Mouse (Mus musculus): ENCODE measurements around the gene Scel. TPM values are rescaled to one million over a fixed set of nuclear protein-coding genes. Genes with fewer than 3 reads are reported as not detected.

Gene Scel
- polyA plus RNA-seq, 2 experiments, result 5.6 to 14.3 TPM

DNA sequence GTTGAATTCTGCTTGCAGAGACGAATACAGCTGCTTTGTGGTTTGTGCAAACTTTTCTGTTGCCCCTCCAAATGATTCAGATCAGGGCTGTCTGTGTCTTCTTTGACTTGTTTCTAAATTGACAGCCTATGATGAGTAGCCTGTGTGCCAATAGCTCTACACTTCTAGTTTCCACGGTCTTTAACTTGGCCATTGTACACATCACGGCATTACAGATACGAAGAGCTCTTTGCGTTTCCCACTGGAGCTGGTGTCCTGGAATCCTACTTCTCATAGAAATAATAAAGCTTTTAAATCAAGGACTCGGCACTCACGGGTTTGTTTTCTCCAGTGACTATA lies 300 bp downstream of the Scel start:
- 52% methylated on average over 7 of the region's 7 CpGs for WGBS
- Histone ChIP-seq H3K9me3 (ENCODE audit: control insufficient read depth, low read length) (no peaks in the 10 kb centered on the region), H3K4me2 (replicated peaks; ENCODE audit: low read depth, low read length, severe bottlenecking) (peak overlapping the region; percentile 20; the same call in 1 of the 2 replicates), H3K9ac (ENCODE audit: low read depth, low read length, severe bottlenecking) (no peak overlapping the region), H3K36me3 (ENCODE audit: control insufficient read depth, insufficient read depth, low read length) (no peaks in the 10 kb centered on the region), H3K4me1 (ENCODE audit: control insufficient read depth, insufficient read depth, low read length) (peaks cover 8% of the 10 kb centered on the region), H3K27ac (replicated peaks; ENCODE audit: low read depth, low read length) (no peak overlapping the region), H3K27me3 (ENCODE audit: control insufficient read depth, insufficient read depth, low read length) (no peaks in the 10 kb centered on the region), H3K4me3 (replicated peaks; ENCODE audit: low read length) (no peak overlapping the region)
- TF ChIP-seq POLR2A (IDR thresholded peaks at IDR 0.05; ENCODE audit: borderline replicate concordance, extremely low read depth, insufficient read depth, insufficient read length), result no peak
- DNase-seq (ENCODE audit: low spot score) (no peak), ATAC-seq (ENCODE audit: low FRiP score, low read depth) (no peak)

DNA sequence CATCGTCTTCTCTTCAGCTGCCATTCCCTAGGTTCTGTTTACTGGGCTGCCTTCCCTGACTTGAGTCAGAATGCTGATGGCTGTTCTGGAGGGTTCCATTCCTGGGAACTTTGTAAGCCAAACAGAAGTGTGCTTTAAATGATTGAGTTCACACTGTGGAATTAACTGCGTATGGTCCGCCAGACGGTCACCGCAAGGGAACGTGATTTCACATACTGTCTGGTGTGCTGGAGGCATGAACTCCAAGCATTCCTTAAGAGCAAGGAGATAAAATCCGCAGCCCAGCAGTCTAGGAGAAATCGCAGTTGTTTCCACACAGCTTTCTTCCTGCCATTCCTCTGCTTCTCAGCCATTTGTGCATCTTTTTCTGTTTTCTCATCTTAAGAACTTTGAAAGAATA lies 2.3 kb downstream of the Scel start:
- Histone ChIP-seq H3K27me3 (ENCODE audit: control insufficient read depth, insufficient read depth, low read length) (no peaks in the 10 kb centered on the region), H3K27ac (replicated peaks; ENCODE audit: low read depth, low read length) (no peak overlapping the region), H3K36me3 (ENCODE audit: control insufficient read depth, insufficient read depth, low read length) (no peaks in the 10 kb centered on the region), H3K4me3 (replicated peaks; ENCODE audit: low read length) (no peak overlapping the region), H3K4me1 (ENCODE audit: control insufficient read depth, insufficient read depth, low read length) (peaks cover 8% of the 10 kb centered on the region), H3K4me2 (replicated peaks; ENCODE audit: low read depth, low read length, severe bottlenecking) (no peak overlapping the region), H3K9ac (ENCODE audit: low read depth, low read length, severe bottlenecking) (no peak overlapping the region), H3K9me3 (ENCODE audit: control insufficient read depth, low read length) (no peaks in the 10 kb centered on the region)
- 77% methylated on average over 8 of the region's 8 CpGs for WGBS
- no peak for DNase-seq (ENCODE audit: low spot score)
- no peak for TF ChIP-seq POLR2A (IDR thresholded peaks at IDR 0.05; ENCODE audit: borderline replicate concordance, extremely low read depth, insufficient read depth, insufficient read length)
- no peak for ATAC-seq (ENCODE audit: low FRiP score, low read depth)

GRCm38 (mm10) chr14:103526286-103526685 lies 13.1 kb downstream of the Scel start:
- Histone ChIP-seq H3K4me3 (replicated peaks; ENCODE audit: low read length) (no peak overlapping the region), H3K4me1 (ENCODE audit: control insufficient read depth, insufficient read depth, low read length) (no peaks in the 10 kb centered on the region), H3K9ac (ENCODE audit: low read depth, low read length, severe bottlenecking) (no peak overlapping the region), H3K27ac (replicated peaks; ENCODE audit: low read depth, low read length) (no peak overlapping the region), H3K9me3 (ENCODE audit: control insufficient read depth, low read length) (no peaks in the 10 kb centered on the region), H3K27me3 (ENCODE audit: control insufficient read depth, insufficient read depth, low read length) (no peaks in the 10 kb centered on the region), H3K4me2 (replicated peaks; ENCODE audit: low read depth, low read length, severe bottlenecking) (no peak overlapping the region), H3K36me3 (ENCODE audit: control insufficient read depth, insufficient read depth, low read length) (no peaks in the 10 kb centered on the region)
- ATAC-seq (ENCODE audit: low FRiP score, low read depth) (no peak), DNase-seq (ENCODE audit: low spot score) (no peak)
- TF ChIP-seq POLR2A (IDR thresholded peaks at IDR 0.05; ENCODE audit: borderline replicate concordance, extremely low read depth, insufficient read depth, insufficient read length), result no peak
- 84% methylated on average over 1 of the region's 1 CpGs for WGBS

DNA sequence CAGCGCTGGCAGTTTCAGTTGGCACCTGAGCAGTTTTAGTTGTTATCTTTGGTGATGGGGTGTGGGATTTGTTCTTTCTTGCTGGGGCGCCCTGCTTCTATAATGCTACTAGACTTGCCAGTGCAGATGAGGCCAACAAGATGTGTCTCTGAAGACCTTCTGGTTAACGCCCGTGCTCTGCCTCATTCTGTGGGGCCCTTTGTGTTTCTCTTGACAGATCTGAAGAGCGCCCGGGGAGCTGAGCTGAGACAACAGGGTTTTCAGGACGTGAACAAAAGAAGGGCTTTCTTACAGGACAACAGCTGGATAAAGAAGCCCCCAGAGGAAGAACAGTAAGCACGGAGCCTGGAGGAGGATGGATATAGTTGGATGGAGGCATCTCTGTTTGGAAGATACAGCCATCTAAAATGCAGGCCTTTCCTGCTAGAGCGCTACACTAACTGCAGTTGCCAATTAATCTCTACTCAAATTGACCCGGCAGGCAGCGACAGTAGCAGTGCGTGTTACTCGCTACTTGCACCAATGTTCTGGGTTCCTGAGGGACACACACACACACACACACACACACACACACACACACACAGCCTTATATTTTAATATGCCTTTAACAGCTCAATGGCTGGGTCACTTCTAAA lies 16.7 kb downstream of the Scel start:
- WGBS, result 76% methylated on average over 13 of the region's 13 CpGs
- Histone ChIP-seq H3K9me3 (ENCODE audit: control insufficient read depth, low read length) (no peaks in the 10 kb centered on the region), H3K4me2 (replicated peaks; ENCODE audit: low read depth, low read length, severe bottlenecking) (no peak overlapping the region), H3K4me1 (ENCODE audit: control insufficient read depth, insufficient read depth, low read length) (no peaks in the 10 kb centered on the region), H3K36me3 (ENCODE audit: control insufficient read depth, insufficient read depth, low read length) (no peaks in the 10 kb centered on the region), H3K27ac (replicated peaks; ENCODE audit: low read depth, low read length) (no peak overlapping the region), H3K9ac (ENCODE audit: low read depth, low read length, severe bottlenecking) (no peak overlapping the region), H3K4me3 (replicated peaks; ENCODE audit: low read length) (no peak overlapping the region), H3K27me3 (ENCODE audit: control insufficient read depth, insufficient read depth, low read length) (no peaks in the 10 kb centered on the region)
- DNase-seq (ENCODE audit: low spot score), result no peak
- ATAC-seq (ENCODE audit: low FRiP score, low read depth), result no peak
- TF ChIP-seq POLR2A (IDR thresholded peaks at IDR 0.05; ENCODE audit: borderline replicate concordance, extremely low read depth, insufficient read depth, insufficient read length), result no peak

DNA sequence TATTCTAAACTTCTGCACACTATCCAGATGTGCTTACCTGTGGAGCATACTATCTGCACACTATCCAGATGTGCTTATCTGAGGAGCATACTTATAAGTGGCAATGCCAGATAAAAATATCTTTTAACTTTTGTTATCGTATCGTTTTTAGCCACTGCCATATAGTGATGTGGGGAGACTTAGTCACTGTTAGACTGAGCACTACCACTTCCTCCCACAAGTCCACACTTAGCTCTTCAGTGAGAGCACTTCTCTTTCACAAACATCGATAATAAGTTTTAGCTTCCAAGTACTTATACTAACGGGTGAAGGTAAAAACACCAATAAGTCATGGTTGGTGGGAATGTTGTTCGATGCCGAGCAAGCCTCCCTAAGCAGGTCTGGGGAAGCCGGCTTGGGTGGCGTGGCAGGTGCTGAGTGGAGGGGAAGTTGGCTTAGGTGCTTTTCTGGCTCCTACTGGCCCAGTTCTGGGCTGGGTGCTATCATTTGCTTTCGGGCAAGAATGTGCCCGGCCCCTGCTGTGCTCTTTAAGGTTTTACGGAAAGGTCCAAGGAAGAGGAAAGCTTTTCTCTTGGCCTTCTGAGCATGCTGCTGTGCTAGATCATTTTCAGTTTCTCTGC lies 18.7 kb downstream of the Scel start:
- ATAC-seq (ENCODE audit: low FRiP score, low read depth) (no peak), DNase-seq (ENCODE audit: low spot score) (no peak)
- Histone ChIP-seq H3K27ac (replicated peaks; ENCODE audit: low read depth, low read length) (no peak overlapping the region), H3K9ac (ENCODE audit: low read depth, low read length, severe bottlenecking) (no peak overlapping the region), H3K4me3 (replicated peaks; ENCODE audit: low read length) (no peak overlapping the region), H3K4me2 (replicated peaks; ENCODE audit: low read depth, low read length, severe bottlenecking) (no peak overlapping the region), H3K4me1 (ENCODE audit: control insufficient read depth, insufficient read depth, low read length) (no peaks in the 10 kb centered on the region), H3K9me3 (ENCODE audit: control insufficient read depth, low read length) (no peaks in the 10 kb centered on the region), H3K36me3 (ENCODE audit: control insufficient read depth, insufficient read depth, low read length) (no peaks in the 10 kb centered on the region), H3K27me3 (ENCODE audit: control insufficient read depth, insufficient read depth, low read length) (no peaks in the 10 kb centered on the region)
- 89% methylated on average over 11 of the region's 11 CpGs for WGBS
- TF ChIP-seq POLR2A (IDR thresholded peaks at IDR 0.05; ENCODE audit: borderline replicate concordance, extremely low read depth, insufficient read depth, insufficient read length), result no peak
